Mouse (Mus musculus) liver, postnatal 0 days (tissue): ENCODE data around the gene Amot. TPM values are rescaled to one million over a fixed set of nuclear protein-coding genes. Genes with fewer than 3 reads are reported as not detected.

ENCODE experiments used
- ATAC-seq: fragments of 200-750 bp; cut with Nextera tagmentation; 2 replicates; pipeline ENCODE4 v1.8.0; 2017; ENCODE audit warnings: mild to moderate bottlenecking, moderate library complexity
- DNase-seq: peaks from one replicate; pipeline ENCODE4 v3.0.0-alpha.2; 2016
- H3K27ac ChIP-seq: fragments of 300-500 bp; sonication (generic); 2 replicates; pipeline ENCODE4 v1.5.1; 2014; ENCODE audit warnings: antibody characterized with exemption, moderate library complexity, mild to moderate bottlenecking, low read depth
- H3K27me3 ChIP-seq: fragments of 300-500 bp; sonication (generic); 2 replicates; pipeline ENCODE4 v1.6.1; 2014; ENCODE audit warnings: low read length, control low read depth, mixed read lengths; ENCODE audit not compliant: insufficient read depth
- H3K36me3 ChIP-seq: fragments of 300-500 bp; sonication (generic); replicated peaks from 2 replicates; pipeline ENCODE4 v1.6.1; 2014; ENCODE audit warnings: mild to moderate bottlenecking, control low read depth, low read length, moderate library complexity, mixed read lengths; ENCODE audit not compliant: insufficient read depth
- H3K4me1 ChIP-seq: fragments of 300-500 bp; sonication (generic); 2 replicates; pipeline ENCODE4 v1.6.1; 2014; ENCODE audit warnings: antibody characterized with exemption, mild to moderate bottlenecking, control low read depth; ENCODE audit not compliant: insufficient read depth
- H3K4me2 ChIP-seq: fragments of 300-500 bp; sonication (generic); 2 replicates; pipeline ENCODE4 v1.6.1; 2014; ENCODE audit warnings: low read depth, mild to moderate bottlenecking, low read length, moderate library complexity, mixed read lengths
- H3K4me3 ChIP-seq: fragments of 300-500 bp; sonication (generic); 2 replicates; pipeline ENCODE4 v1.5.1; 2014; ENCODE audit warnings: low read depth, low read length
- H3K9ac ChIP-seq: fragments of 300-500 bp; sonication (generic); replicated peaks from 2 replicates; pipeline ENCODE4 v1.6.1; 2014; ENCODE audit warnings: mild to moderate bottlenecking, moderate library complexity
- H3K9me3 ChIP-seq: fragments of 300-500 bp; sonication (generic); 2 replicates; pipeline ENCODE4 v1.6.1; 2016; ENCODE audit warnings: mild to moderate bottlenecking, control low read depth, low read length, mixed read lengths
- CTCF ChIP-seq: sonication (generic); IDR thresholded peaks from 2 replicates; pipeline ENCODE4 v1.5.1; 2016; ENCODE audit warnings: antibody characterized with exemption, low read depth
- EP300 ChIP-seq: IDR thresholded peaks from 2 replicates; pipeline ENCODE4 v1.6.1; 2016; ENCODE audit warnings: antibody characterized with exemption, low read depth, mild to moderate bottlenecking
- WGBS: fragments of 180-500 bp; shearing (Covaris S2); extraction: QIAGEN DNeasy Blood & Tissue Kit; methylation state at CpG from one replicate; pipeline ENCODE4 v1.1.7; 2014; ENCODE audit not compliant: insufficient replicate concordance; 5-methylcytosine and 5-hydroxymethylcytosine counted together
- polyA plus RNA-seq: library from polyadenylated mRNA; unstranded; fragments of >200 nt; fragmentation: Nextera tagmentation; extraction: Ambion mirVana; gene quantifications from 2 replicates; pipeline ENCODE4 v1.2.1, GENCODE M21; 2015

Amot gene
- polyA plus RNA-seq, result 4.3 and 4.9 TPM in 2 replicates

GRCm38 (mm10) chrX:145504717-145505415 is at the start of gene Amot:
Gene Amot, minus strand, starts transcription at chrX:145505181.
- Histone ChIP-seq H3K4me1 (no peaks in the 10 kb centered on the region), H3K27me3 (no peaks in the 10 kb centered on the region), H3K27ac (peak within 1 kb of the TSS; percentile 69), H3K9me3 (no peaks in the 10 kb centered on the region), H3K4me3 (peak within 1 kb of the TSS; percentile 55), H3K9ac (peak within 1 kb of the TSS; percentile 51), H3K4me2 (peak within 1 kb of the TSS; percentile 74), H3K36me3 (no peaks in the 10 kb centered on the region)
- TF ChIP-seq EP300 (no peak), CTCF (no peak)
- DNase-seq (peak; percentile 86), ATAC-seq (peak; percentile 91)
- 22% methylated on average over 31 of the region's 34 CpGs for WGBS

GRCm38 (mm10) chrX:145545060-145545459 is 40.1 kb upstream of the Amot start:
- DNase-seq (no peak), ATAC-seq (no peak)
- 76% methylated on average over 3 of the region's 3 CpGs for WGBS
- H3K27me3 ChIP-seq, result no peaks in the 10 kb centered on the region
- H3K27ac ChIP-seq, result no peak overlapping the region
- no peak for TF ChIP-seq EP300
- no peak for TF ChIP-seq CTCF
- no peak overlapping the region for H3K4me2 ChIP-seq
- no peaks in the 10 kb centered on the region for H3K36me3 ChIP-seq
- H3K9me3 ChIP-seq, result no peaks in the 10 kb centered on the region
- no peaks in the 10 kb centered on the region for H3K4me1 ChIP-seq
- H3K9ac ChIP-seq, result no peak overlapping the region
- H3K4me3 ChIP-seq, result no peak overlapping the region

- no peak for ATAC-seq
- Histone ChIP-seq H3K4me3 (no peak overlapping the region), H3K27ac (no peak overlapping the region), H3K9me3 (no peaks in the 10 kb centered on the region), H3K4me1 (no peaks in the 10 kb centered on the region), H3K27me3 (no peaks in the 10 kb centered on the region), H3K9ac (no peak overlapping the region), H3K36me3 (no peaks in the 10 kb centered on the region), H3K4me2 (no peak overlapping the region)
- WGBS, result 63% methylated on average over 4 of the region's 4 CpGs
- no peak for DNase-seq
- TF ChIP-seq CTCF (no peak), EP300 (no peak)
These were observed 38.9 kb upstream of the Amot start for GRCm38 (mm10) chrX:145543602-145544490.

DNA sequence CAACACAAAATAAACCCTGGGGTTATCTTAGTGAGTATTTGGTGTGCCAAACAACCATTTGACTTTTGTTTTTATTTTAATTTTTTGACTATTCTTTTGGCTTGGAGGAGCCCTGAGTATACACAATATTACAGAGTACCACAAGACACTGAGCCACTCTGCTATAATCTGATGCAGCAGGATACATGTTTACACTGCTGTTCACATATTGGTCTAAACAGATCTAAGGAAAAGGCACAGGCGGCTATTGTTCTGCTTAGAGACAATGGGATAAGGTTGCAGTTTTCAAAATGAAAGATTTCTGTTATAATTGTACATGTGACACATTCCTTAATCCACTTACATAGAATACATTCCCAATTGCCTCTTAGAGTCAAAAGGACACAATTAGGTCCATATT is 36.1 kb upstream of the Amot start:
- DNase-seq (no peak), ATAC-seq (no peak)
- no peak overlapping the region for H3K27ac ChIP-seq
- no peak overlapping the region for H3K4me2 ChIP-seq
- no peaks in the 10 kb centered on the region for H3K9me3 ChIP-seq
- no peak overlapping the region for H3K9ac ChIP-seq
- TF ChIP-seq CTCF (no peak), EP300 (no peak)
- H3K27me3 ChIP-seq, result no peaks in the 10 kb centered on the region
- WGBS, result 83% methylated on average over 1 of the region's 1 CpGs
- no peaks in the 10 kb centered on the region for H3K4me1 ChIP-seq
- no peak overlapping the region for H3K4me3 ChIP-seq
- H3K36me3 ChIP-seq, result no peaks in the 10 kb centered on the region

DNA sequence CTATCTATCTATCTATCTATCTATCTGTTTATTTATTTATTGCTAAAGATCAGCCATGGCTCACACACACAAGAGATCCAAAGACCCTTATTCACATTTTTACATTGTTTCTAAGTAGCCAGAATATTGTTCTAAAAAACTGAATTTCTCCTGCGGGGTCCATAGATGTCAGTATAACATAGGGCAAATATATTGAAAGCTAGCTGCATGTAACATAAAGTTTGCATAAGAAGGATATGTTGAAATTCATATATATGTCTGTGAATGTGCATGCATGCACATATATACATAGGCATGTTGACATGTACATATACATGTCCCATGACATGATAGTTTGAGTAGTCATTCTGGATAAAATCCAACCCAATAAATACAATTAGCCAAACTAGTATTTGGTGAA is 35.3 kb upstream of the Amot start:
- no peak overlapping the region for H3K9ac ChIP-seq
- no peak for ATAC-seq
- no peaks in the 10 kb centered on the region for H3K36me3 ChIP-seq
- TF ChIP-seq CTCF (no peak), EP300 (no peak)
- no peaks in the 10 kb centered on the region for H3K27me3 ChIP-seq
- no peak overlapping the region for H3K4me3 ChIP-seq
- H3K27ac ChIP-seq, result no peak overlapping the region
- DNase-seq, result no peak
- 78% methylated on average over 1 of the region's 1 CpGs for WGBS
- no peaks in the 10 kb centered on the region for H3K9me3 ChIP-seq
- H3K4me1 ChIP-seq, result no peaks in the 10 kb centered on the region
- no peak overlapping the region for H3K4me2 ChIP-seq

GRCm38 (mm10) chrX:145529602-145530001 is 24.6 kb upstream of the Amot start:
- Histone ChIP-seq H3K4me1 (no peaks in the 10 kb centered on the region), H3K9me3 (no peaks in the 10 kb centered on the region), H3K27ac (no peak overlapping the region), H3K4me2 (no peak overlapping the region), H3K36me3 (no peaks in the 10 kb centered on the region), H3K9ac (no peak overlapping the region), H3K4me3 (no peak overlapping the region), H3K27me3 (no peaks in the 10 kb centered on the region)
- no peak for DNase-seq
- ATAC-seq, result no peak
- 70% methylated on average over 1 of the region's 1 CpGs for WGBS
- no peak for TF ChIP-seq EP300
- TF ChIP-seq CTCF, result no peak
